Mouse (Mus musculus) embryonic fibroblast, embryonic 13.5 days (primary cell): Measurements from ENCODE around the gene Astl.

ENCODE experiments used
- CTCF ChIP-seq: IDR thresholded peaks from 2 replicates; pipeline ENCODE4 v1.5.1; 2011; ENCODE audit warnings: mild to moderate bottlenecking, control low read depth, low read length, moderate library complexity, borderline replicate concordance; ENCODE audit not compliant: insufficient read depth
- POLR2A ChIP-seq: IDR thresholded peaks from 2 replicates; pipeline ENCODE4 v1.6.1; 2011; ENCODE audit warnings: low read depth, mild to moderate bottlenecking, control low read depth, low read length, moderate library complexity

GRCm38 (mm10) chr2:127308660-127309059 is 29.8 kb upstream of the Astl start:
- TF ChIP-seq CTCF: no peak
- TF ChIP-seq POLR2A: no peak
